Mouse (Mus musculus) liver, embryonic 14.5 days (tissue): ENCODE measurements around the gene Pbrm1.

Experiments
- CTCF ChIP-seq: IDR thresholded peaks from 2 replicates; pipeline ENCODE4 v1.5.1; 2016; ENCODE audit warnings: antibody characterized with exemption, low read depth, control low read depth
- EP300 ChIP-seq: IDR thresholded peaks from 2 replicates; pipeline ENCODE4 v1.6.1; 2016; ENCODE audit warnings: antibody characterized with exemption, low read depth

DNA sequence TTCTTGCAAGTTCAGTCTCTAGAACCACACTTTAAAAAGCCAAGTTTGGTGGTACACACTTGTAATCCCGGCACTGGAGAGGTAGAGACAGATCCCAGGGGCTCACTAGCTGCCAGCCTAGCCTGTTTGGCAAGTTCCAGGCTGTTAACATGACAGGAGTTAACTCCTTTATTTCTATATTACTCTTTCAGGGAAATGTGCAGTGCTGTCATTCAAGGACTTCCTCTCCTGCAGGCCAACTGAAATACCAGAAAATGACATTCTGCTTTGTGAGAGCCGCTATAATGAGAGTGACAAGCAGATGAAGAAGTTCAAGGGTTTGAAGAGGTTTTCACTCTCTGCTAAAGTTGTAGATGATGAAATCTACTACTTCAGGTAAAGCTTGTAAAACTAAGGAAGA lies 86.2 kb downstream of the Pbrm1 start:
- TF ChIP-seq CTCF = no peak
- TF ChIP-seq EP300 = no peak
